Mouse (Mus musculus): ENCODE measurements around the gene Ints11. TPM values are rescaled to one million over a fixed set of nuclear protein-coding genes. Genes with fewer than 3 reads are reported as not detected.

The Ints11 gene
- total RNA-seq, 2 experiments from 2014 or later, result 15.4 to 15.9 TPM

GRCm38 (mm10) chr4:155846871-155847578, 22.3 kb upstream of the Ints11 start, which contains the start of gene Dvl1:
Dvl1 (plus strand) TSS chr4:155847402.
- intact Hi-C loops (cut with DNase I; ENCODE audit: low total_unique reads), result no loop called here
- DNase-seq, result peak; percentile 95

- peak; percentile 48 for DNase-seq
- intact Hi-C loops (cut with DNase I; ENCODE audit: low total_unique reads), result no loop called here
These were observed 21.6 kb upstream of the Ints11 start for GRCm38 (mm10) chr4:155847591-155848352.

DNA sequence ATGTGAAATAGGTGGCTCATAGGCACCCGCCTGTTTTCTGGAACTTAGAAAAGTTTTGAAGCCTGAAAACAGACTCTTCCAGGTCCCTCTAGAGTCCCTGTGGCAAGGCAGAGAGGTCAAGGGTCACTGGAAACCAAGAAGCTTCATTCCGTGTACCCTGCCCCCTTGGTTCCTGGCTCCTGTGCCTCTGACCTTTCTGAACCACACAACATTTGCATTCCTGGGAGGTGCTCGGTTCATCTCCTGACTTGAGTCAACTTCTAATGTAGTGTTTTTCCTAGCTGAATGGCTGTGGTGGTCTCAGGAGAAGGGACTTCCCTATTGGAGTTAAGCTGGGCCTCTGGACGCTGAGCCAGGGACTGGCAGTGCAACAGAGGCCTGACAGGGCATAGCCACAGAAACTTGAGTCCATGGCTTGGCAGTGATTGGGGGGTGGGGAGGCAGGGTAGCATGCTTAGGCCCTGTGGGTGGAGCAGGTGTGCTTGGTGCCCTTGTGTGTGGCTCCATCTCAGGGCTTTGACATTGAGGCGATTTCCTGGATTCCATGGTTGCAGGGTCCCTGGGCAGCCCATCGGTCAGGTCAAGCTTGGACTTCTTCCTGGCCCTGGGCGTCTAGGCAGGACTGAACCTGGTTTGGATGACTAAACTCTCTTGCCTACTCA, 20.8 kb upstream of the Ints11 start:
- intact Hi-C loops (cut with DNase I; ENCODE audit: low total_unique reads), result no loop called here
- DNase-seq, result peak; percentile 73

- DNase-seq, result no peak
- intact Hi-C loops (cut with DNase I; ENCODE audit: low total_unique reads), result no loop called here
These were observed 20.0 kb upstream of the Ints11 start for GRCm38 (mm10) chr4:155849391-155849790.

DNA sequence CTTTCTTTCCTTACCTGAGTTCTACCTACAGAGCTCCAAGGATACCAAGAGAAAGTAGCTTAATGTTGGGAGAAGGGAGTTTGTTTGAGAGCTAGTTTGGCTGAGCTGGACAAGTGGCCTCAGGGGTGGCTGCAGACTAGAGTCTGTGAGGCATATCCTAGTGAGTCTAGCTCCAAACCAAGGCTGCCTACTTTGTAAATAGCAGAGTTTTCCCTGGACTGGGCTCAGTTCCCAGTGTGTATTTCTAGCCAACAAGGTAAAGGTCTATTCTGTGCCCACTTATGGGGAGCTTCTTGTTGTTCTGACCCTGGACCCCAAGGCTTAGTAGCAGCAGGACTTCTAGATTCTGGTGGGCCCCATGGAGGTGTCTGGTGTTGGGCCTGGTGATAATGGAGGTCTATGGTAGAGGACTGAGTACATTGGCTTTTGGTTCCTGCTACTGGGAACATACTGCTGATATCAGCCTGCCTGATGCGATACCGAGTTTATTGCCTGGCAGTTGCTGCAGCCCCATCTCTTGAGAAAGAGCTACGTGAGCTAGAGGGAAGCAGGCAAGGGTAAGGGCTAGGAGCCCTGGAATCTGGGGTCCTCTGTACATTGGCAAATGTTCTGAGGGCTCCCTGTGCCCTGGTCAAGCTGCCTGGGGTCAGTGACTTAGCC, 19.4 kb upstream of the Ints11 start:
- no peak for DNase-seq
- intact Hi-C loops (cut with DNase I; ENCODE audit: low total_unique reads), result no loop called here

GRCm38 (mm10) chr4:155851368-155851767, 18.0 kb upstream of the Ints11 start:
- intact Hi-C loops (cut with DNase I; ENCODE audit: low total_unique reads), result no loop called here
- DNase-seq, result no peak

GRCm38 (mm10) chr4:155851951-155852411, 17.4 kb upstream of the Ints11 start:
- DNase-seq, result no peak
- intact Hi-C loops (cut with DNase I; ENCODE audit: low total_unique reads), result no loop called here

GRCm38 (mm10) chr4:155853421-155853820, 15.9 kb upstream of the Ints11 start:
- no peak for DNase-seq
- intact Hi-C loops (cut with DNase I; ENCODE audit: low total_unique reads), result no loop called here

GRCm38 (mm10) chr4:155854991-155855390, 14.4 kb upstream of the Ints11 start:
- intact Hi-C loops (cut with DNase I; ENCODE audit: low total_unique reads), result no loop called here
- DNase-seq, result no peak

DNA sequence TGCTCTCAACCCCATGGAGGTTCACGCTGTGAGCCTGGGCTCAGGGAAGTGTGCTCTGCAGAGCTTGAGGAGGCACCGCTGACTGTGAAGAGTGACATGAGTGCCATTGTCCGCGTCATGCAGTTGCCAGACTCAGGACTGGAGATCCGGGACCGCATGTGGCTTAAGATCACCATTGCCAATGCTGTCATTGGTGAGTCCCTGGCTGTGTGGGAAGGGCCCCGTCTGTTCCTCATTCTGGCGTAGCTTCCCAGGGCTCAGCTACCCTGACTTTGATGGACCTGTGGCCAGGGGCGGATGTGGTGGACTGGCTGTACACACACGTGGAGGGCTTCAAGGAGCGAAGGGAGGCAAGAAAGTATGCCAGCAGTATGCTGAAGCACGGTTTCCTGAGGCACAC, 13.3 kb upstream of the Ints11 start:
- intact Hi-C loops (cut with DNase I; ENCODE audit: low total_unique reads), result no loop called here
- no peak for DNase-seq

DNA sequence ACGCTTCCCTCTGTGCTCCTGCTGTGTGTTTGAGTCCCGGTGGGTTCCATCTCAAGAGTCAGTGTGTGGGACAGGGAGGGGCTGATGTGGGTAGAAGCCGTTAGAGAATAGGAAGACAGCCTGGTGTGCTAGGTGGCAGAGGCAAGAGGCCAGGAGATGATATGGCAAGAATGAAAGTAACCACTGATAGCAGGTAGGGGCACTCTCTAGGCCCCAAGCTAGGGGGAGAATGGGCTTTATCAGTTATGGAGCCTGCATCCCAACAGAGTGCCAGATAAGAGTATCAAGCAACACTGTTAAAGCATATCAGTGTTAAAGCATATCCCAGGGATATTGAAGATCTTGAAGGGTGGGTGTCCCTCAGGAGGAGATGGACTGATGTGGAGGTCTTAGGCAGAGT, 12.5 kb upstream of the Ints11 start:
- intact Hi-C loops (cut with DNase I; ENCODE audit: low total_unique reads), result no loop called here
- DNase-seq, result no peak

DNA sequence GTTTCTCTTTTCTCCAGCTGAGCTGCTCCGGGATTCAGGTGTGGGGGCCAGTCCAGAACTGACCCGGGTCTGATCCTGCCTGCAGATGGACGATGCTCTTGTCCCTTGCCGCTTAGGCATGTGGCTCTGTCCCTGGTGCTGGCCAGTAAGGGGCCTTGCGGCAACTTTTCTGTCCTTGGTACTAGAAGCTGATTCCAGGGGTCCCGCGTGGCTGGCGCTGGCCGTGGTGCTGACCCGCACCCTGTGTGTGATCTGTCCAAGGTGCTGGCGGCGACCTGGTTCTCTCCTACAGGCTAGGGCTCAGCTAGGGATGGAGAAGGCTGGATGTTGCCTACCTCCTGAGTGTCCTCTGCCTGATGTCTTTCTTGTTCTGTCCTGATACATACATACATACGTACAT, 10.0 kb upstream of the Ints11 start:
- intact Hi-C loops (cut with DNase I; ENCODE audit: low total_unique reads), result no loop called here
- DNase-seq, result no peak

GRCm38 (mm10) chr4:155861787-155862186, 7.6 kb upstream of the Ints11 start:
- no peak for DNase-seq
- intact Hi-C loops (cut with DNase I; ENCODE audit: low total_unique reads), result no loop called here

GRCm38 (mm10) chr4:155863001-155863400, 6.3 kb upstream of the Ints11 start, which contains the start of gene Tas1r3:
Tas1r3 (minus strand) TSS chr4:155863362.
- intact Hi-C loops (cut with DNase I; ENCODE audit: low total_unique reads), result no loop called here
- no peak for DNase-seq

GRCm38 (mm10) chr4:155868614-155869298, 590 bp upstream of the Ints11 start:
- intact Hi-C loops (cut with DNase I; ENCODE audit: low total_unique reads), result no loop called here
- DNase-seq, result no peak

GRCm38 (mm10) chr4:155871404-155871803, 2.1 kb downstream of the Ints11 start:
- intact Hi-C loops (cut with DNase I; ENCODE audit: low total_unique reads), result no loop called here
- no peak for DNase-seq

GRCm38 (mm10) chr4:155883587-155883986, 14.2 kb downstream of the Ints11 start:
- intact Hi-C loops (cut with DNase I; ENCODE audit: low total_unique reads), result no loop called here

GRCm38 (mm10) chr4:155886330-155886729, 17.0 kb downstream of the Ints11 start:
- intact Hi-C loops (cut with DNase I; ENCODE audit: low total_unique reads), result no loop called here
- no peak for DNase-seq

More at GRCm38 (mm10) chr4:155883587-155883986, 14.2 kb downstream of the Ints11 start:
- no peak for DNase-seq

DNA sequence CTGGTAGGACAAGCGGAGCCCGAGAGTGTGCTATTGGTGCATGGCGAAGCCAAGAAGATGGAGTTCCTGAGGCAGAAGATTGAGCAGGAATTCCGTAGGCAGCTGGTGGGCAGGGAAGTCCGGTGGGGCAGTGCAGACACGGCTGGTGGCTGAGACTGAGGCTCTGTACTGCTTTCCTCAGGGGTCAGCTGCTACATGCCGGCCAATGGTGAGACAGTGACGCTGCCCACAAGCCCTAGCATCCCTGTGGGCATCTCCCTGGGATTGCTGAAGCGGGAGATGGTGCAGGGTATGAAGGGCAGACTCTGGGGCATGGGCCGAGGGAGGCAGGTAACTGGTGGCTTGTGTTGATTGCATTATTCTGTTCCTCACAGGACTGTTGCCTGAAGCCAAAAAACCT, 18.3 kb downstream of the Ints11 start:
- DNase-seq, result no peak
- intact Hi-C loops (cut with DNase I; ENCODE audit: low total_unique reads), result no loop called here

All from gastrocnemius, postnatal 14 days (tissue).